Mouse (Mus musculus) liver, adult 2 months (tissue): ENCODE data around the gene Pramel7. TPM values are rescaled to one million over a fixed set of nuclear protein-coding genes. Genes with fewer than 3 reads are reported as not detected.
"Not testable (repeated sequence)": the region's sequence is repeated elsewhere in the genome, so short reads cannot be mapped to it uniquely, and the experiment has no call there.

Experiments used
- DNase-seq: peaks from one replicate; pipeline ENCODE4 v3.0.0-alpha.2; 2011; ENCODE audit warnings: low read depth, low spot score; ENCODE audit errors: extremely low read depth
- H3K27ac ChIP-seq: fragments of 200-500 bp; replicated peaks from 2 replicates; pipeline ENCODE4 v1.5.1; 2012; ENCODE audit warnings: low read depth, mild to moderate bottlenecking, control low read depth, inconsistent platforms, low read length; ENCODE audit not compliant: insufficient read depth
- H3K27me3 ChIP-seq: fragments of 200-500 bp; 2 replicates; pipeline ENCODE4 v1.6.1; 2012; ENCODE audit warnings: mild to moderate bottlenecking, moderate library complexity, low read length, inconsistent platforms; ENCODE audit not compliant: control insufficient read depth, insufficient read depth
- H3K36me3 ChIP-seq: fragments of 200-500 bp; 2 replicates; pipeline ENCODE4 v1.6.1; 2012; ENCODE audit warnings: low read length, inconsistent platforms; ENCODE audit not compliant: control insufficient read depth, insufficient read depth
- H3K4me1 ChIP-seq: fragments of 200-500 bp; 2 replicates; pipeline ENCODE4 v1.6.1; 2011; ENCODE audit warnings: low read length; ENCODE audit not compliant: control insufficient read depth, insufficient read depth
- H3K4me3 ChIP-seq: fragments of 200-500 bp; 2 replicates; pipeline ENCODE4 v1.5.1; 2011; ENCODE audit warnings: low read depth, mild to moderate bottlenecking, control low read depth, low read length, moderate library complexity; ENCODE audit not compliant: insufficient read depth
- H3K79me2 ChIP-seq: fragments of 200-500 bp; 2 replicates; pipeline ENCODE4 v1.6.1; 2012; ENCODE audit warnings: inconsistent platforms, mild to moderate bottlenecking, low read length, moderate library complexity; ENCODE audit not compliant: control insufficient read depth, insufficient read depth
- H3K9ac ChIP-seq: fragments of 200-500 bp; 2 replicates; pipeline ENCODE4 v1.6.1; 2012; ENCODE audit warnings: low read depth, mild to moderate bottlenecking, control low read depth, inconsistent platforms, low read length
- CTCF ChIP-seq: fragments of 200-500 bp; IDR thresholded peaks from 2 replicates; pipeline ENCODE4 v1.5.1; 2011; ENCODE audit warnings: low read depth, low read length, control low read depth
- POLR2A ChIP-seq: fragments of 200-500 bp; IDR thresholded peaks from 2 replicates; pipeline ENCODE4 v1.6.1; 2011; ENCODE audit warnings: low read length, control low read depth; ENCODE audit not compliant: insufficient read depth; ENCODE audit errors: extremely low read depth
- WGBS: fragments of 180-500 bp; shearing (Covaris S2); methylation state at CpG from one replicate; pipeline ENCODE4 v1.1.7; 2018; 5-methylcytosine and 5-hydroxymethylcytosine counted together
- polyA plus RNA-seq: library from polyadenylated mRNA; depleted of rRNA; stranded (reverse); fragments of >200 nt; gene quantifications from 2 replicates; pipeline ENCODE4 v1.2.3, GENCODE M21; 2012; rRNA removed
- total RNA-seq: library from RNA; depleted of rRNA; stranded (reverse); fragments of >200 nt; gene quantifications from 2 replicates; pipeline ENCODE4 v1.2.3, GENCODE M21; 2014; rRNA removed

The Pramel7 gene
- total RNA-seq (not detected in 2 replicates), polyA plus RNA-seq (not detected in 2 replicates)

DNA sequence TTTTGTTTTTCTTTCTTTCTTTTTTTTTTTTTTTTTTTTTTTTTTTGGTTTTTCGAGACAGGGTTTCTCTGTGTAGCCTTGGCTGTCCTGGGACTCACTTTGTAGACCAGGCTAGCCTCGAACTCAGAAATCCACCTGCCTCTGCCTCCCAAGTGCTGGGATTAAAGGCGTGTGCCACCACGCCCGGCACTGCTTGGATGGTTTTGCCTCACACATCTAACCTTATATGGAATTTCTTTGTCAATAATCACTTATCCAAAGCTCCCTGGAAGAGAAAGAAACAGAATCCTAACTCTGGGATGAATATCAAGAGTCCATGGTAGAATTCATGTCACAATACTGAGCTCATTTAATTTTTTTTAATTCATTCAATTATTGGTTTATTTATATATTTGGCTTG is at the start of gene Pramel7:
Pramel7 (minus strand) TSS at position 101 of the 400 bp plus-strand sequence.
- H3K27me3 ChIP-seq, DNase-seq, H3K36me3 ChIP-seq, H3K27ac ChIP-seq, H3K79me2 ChIP-seq, H3K9ac ChIP-seq, H3K4me1 ChIP-seq, H3K4me3 ChIP-seq: not testable (repeated sequence)
- 70% methylated on average over 4 of the region's 5 CpGs for WGBS

DNA sequence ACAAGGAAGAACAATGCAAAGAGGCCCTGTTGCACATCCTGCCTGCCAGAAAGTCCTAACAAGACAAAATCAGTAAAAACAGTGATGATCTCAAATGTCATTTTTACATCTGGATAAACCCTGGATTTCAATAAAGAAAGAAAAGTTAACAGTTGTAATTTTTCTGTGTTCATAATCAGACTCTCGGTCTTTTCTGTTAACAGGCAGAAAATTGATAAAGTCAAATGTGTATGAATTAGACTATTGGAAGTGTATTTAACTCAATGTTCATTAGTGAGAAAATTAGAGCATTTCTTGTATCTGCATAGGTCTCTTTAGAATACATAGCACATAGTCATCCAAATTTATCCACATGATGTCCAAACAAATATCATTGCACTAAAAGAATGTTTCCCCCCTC is 48.5 kb upstream of the Pramel7 start, which contains the start of gene Olfr1128:
Olfr1128 (minus strand) TSS at position 101 of the 400 bp plus-strand sequence.
- no peak for TF ChIP-seq CTCF
- TF ChIP-seq POLR2A, result no peak
- Histone ChIP-seq H3K4me1 (no peaks in the 10 kb centered on the region), H3K79me2 (no peaks in the 10 kb centered on the region), H3K27ac (no peak within 1 kb of the TSS), H3K36me3 (no peaks in the 10 kb centered on the region), H3K27me3 (no peaks in the 10 kb centered on the region), H3K9ac (no peak within 1 kb of the TSS), H3K4me3 (no peak within 1 kb of the TSS)
- DNase-seq, result no peak
- 89% methylated on average over 1 of the region's 1 CpGs for WGBS

DNA sequence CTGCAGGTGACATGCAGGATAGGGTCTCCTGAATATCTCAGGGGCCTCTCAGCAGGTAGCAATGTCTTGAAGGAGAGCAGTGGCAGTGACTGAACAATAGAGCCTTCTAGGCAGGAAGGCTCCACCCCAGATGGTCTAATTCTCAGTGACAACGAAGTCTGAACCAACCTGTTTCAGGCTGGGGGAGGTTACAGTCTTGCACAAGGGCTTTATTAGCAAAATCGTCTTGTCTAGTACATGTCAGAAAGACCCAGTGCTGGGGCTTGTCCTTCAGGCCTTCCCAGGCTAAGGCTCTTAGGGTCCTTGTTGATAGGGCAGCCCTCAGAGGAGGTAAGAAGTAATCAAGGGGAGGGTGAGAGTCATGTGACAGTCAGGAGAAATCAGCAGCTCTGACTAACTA is 37.9 kb upstream of the Pramel7 start:
- Histone ChIP-seq H3K27ac (no peak overlapping the region), H3K9ac (no peak overlapping the region), H3K36me3 (no peaks in the 10 kb centered on the region), H3K27me3 (no peaks in the 10 kb centered on the region), H3K4me1 (no peaks in the 10 kb centered on the region), H3K79me2 (no peaks in the 10 kb centered on the region), H3K4me3 (no peak overlapping the region)
- TF ChIP-seq CTCF (no peak), POLR2A (no peak)
- WGBS, result 67% methylated on average over 2 of the region's 2 CpGs
- no peak for DNase-seq

DNA sequence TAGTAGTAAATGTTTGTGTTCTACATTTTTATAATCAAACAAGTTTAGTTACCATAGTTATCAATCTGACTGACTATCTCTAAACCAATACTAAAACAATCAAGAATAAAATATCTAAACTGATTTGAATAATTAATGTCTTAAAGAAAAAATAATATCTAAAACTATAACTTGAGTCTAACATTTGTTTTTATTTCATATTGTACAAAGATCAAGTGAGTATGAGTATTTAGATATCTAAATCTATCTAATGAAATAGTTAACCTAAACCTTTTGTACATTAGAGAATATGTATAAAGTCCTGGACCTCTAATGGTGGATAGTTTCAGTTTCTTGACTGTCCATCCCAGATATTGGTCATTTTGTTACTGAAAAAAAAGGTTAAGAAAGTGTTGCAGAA is 34.6 kb upstream of the Pramel7 start, which contains the start of gene Olfr153:
Olfr153 (plus strand) TSS at position 301 of the 400 bp plus-strand sequence.
- no peaks in the 10 kb centered on the region for H3K79me2 ChIP-seq
- DNase-seq, result no peak
- H3K4me3 ChIP-seq, result no peak within 1 kb of the TSS
- no peak within 1 kb of the TSS for H3K27ac ChIP-seq
- TF ChIP-seq CTCF, result no peak
- no peak for TF ChIP-seq POLR2A
- H3K36me3 ChIP-seq, result no peaks in the 10 kb centered on the region
- H3K9ac ChIP-seq, result no peak within 1 kb of the TSS
- H3K4me1 ChIP-seq, result no peaks in the 10 kb centered on the region
- H3K27me3 ChIP-seq, result no peaks in the 10 kb centered on the region

DNA sequence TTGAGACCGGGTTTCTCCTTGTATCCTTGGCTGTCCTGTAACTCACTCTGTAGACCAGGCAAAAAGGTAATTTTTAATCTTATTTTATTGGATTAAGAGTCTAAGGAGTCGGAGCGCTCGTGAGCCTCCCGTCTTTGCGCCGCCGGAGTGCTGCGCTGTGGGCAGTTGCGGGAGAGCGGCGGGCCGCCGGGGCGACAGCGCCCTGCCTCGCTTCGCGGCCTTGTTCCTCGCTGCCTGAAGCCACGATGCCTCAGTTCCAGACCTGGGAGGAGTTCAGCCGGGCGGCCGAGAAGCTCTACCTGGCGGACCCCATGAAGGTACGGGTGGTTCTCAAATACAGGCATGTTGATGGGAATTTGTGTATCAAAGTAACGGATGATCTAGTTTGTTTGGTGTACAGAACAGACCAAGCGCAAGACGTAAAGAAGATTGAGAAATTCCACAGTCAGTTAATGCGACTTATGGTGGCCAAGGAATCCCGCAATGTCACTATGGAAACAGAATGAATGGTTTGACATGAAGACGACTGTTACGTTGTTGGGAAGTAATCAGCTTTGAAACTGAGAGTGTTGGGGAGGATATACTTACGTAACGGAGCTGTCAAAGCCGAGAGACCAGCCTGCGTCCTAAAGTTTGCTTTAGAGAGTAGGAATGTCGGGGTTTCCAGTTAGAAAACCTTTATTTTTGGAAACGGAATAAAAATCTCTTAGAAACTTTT is 29.2 kb upstream of the Pramel7 start:
- not testable (repeated sequence) for H3K4me3 ChIP-seq, H3K79me2 ChIP-seq, H3K9ac ChIP-seq, H3K27me3 ChIP-seq, H3K27ac ChIP-seq, H3K36me3 ChIP-seq, H3K4me1 ChIP-seq, DNase-seq
- 32% methylated on average over 38 of the region's 39 CpGs for WGBS

DNA sequence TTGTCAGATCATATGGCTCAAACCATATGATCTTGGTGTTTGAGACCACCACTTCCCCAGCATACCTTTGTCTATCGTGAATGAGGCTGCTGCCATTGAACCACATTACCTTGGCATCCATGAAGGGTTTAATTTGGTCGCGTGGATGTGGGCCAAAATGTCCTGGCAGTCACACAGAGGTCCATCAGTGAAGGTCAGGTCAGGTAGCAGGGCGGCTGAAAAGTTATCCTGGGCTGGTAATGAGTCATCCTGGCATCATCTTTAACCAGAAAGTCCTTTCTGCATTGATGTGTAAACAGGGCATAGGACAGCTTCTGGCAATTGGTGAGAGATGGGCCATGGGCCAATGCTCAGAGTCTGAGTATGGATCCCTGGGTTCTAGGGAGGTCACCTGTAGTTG is 23.8 kb upstream of the Pramel7 start:
- H3K79me2 ChIP-seq, result no peaks in the 10 kb centered on the region
- H3K4me3 ChIP-seq, result no peak overlapping the region
- 18% methylated on average over 4 of the region's 4 CpGs for WGBS
- H3K9ac ChIP-seq, result no peak overlapping the region
- H3K27me3 ChIP-seq, result no peaks in the 10 kb centered on the region
- no peak for TF ChIP-seq POLR2A
- no peak for TF ChIP-seq CTCF
- no peaks in the 10 kb centered on the region for H3K36me3 ChIP-seq
- DNase-seq, result peak; percentile 89
- no peak overlapping the region for H3K27ac ChIP-seq
- peaks cover 2% of the 10 kb centered on the region; the same call in 1 of the 2 replicates for H3K4me1 ChIP-seq
